Mouse (Mus musculus) heart, embryonic 14.5 days (tissue): Measurements from ENCODE around the gene Tinagl1. TPM values are rescaled to one million over a fixed set of nuclear protein-coding genes. Genes with fewer than 3 reads are reported as not detected.

Experiments
- ATAC-seq: fragments of 200-750 bp; cut with Nextera tagmentation; 2 replicates; pipeline ENCODE4 v1.8.0; 2017; ENCODE audit warnings: low read depth, moderate TSS enrichment; ENCODE audit not compliant: insufficient number of reproducible peaks, insufficient read depth, low FRiP score
- H3K27ac ChIP-seq, 2 experiments: fragments of 200-500 bp in 1 of 2; fragments of 300-500 bp in 1 of 2; sonication (generic) in 1 of 2; replicated peaks in 1 of 2; 2 replicates each; pipeline ENCODE4 v1.5.1; 2012 to 2014; ENCODE audit warnings: low read depth in 2 of 2, low read length in 2 of 2, control low read depth in 1 of 2, mild to moderate bottlenecking in 1 of 2, mixed read lengths in 1 of 2; ENCODE audit not compliant: control insufficient read depth in 1 of 2, insufficient read depth in 1 of 2
- H3K27me3 ChIP-seq: fragments of 300-500 bp; sonication (generic); 2 replicates; pipeline ENCODE4 v1.6.1; 2014; ENCODE audit warnings: mild to moderate bottlenecking, low read length, control low read depth; ENCODE audit not compliant: control insufficient read depth, insufficient read depth
- H3K36me3 ChIP-seq: fragments of 300-500 bp; sonication (generic); 2 replicates; pipeline ENCODE4 v1.6.1; 2014; ENCODE audit warnings: mild to moderate bottlenecking, control low read depth, low read length, mixed read lengths; ENCODE audit not compliant: control insufficient read depth, insufficient read depth
- H3K4me1 ChIP-seq, 2 experiments: fragments of 200-500 bp in 1 of 2; fragments of 300-500 bp in 1 of 2; sonication (generic) in 1 of 2; 2 replicates each; pipeline ENCODE4 v1.6.1; 2012 to 2014; ENCODE audit warnings: low read length in 2 of 2, control low read depth in 1 of 2, mixed read lengths in 1 of 2; ENCODE audit not compliant: control insufficient read depth in 2 of 2, insufficient read depth in 2 of 2
- H3K4me2 ChIP-seq: fragments of 300-500 bp; sonication (generic); 2 replicates; pipeline ENCODE4 v1.6.1; 2014; ENCODE audit warnings: mild to moderate bottlenecking, low read length
- H3K4me3 ChIP-seq, 2 experiments: fragments of 200-500 bp in 1 of 2; fragments of 300-500 bp in 1 of 2; sonication (generic) in 1 of 2; 2 replicates each; pipeline ENCODE4 v1.5.1; 2012 to 2014; ENCODE audit warnings: low read length in 2 of 2, mild to moderate bottlenecking in 2 of 2, control low read depth in 1 of 2, low read depth in 1 of 2, moderate library complexity in 1 of 2; ENCODE audit not compliant: control insufficient read depth in 1 of 2, insufficient read depth in 1 of 2
- H3K9ac ChIP-seq: fragments of 300-500 bp; sonication (generic); 2 replicates; pipeline ENCODE4 v1.6.1; 2014; ENCODE audit warnings: mild to moderate bottlenecking, low read length
- H3K9me3 ChIP-seq: fragments of 300-500 bp; sonication (generic); 2 replicates; pipeline ENCODE4 v1.6.1; 2016; ENCODE audit warnings: low read length, control low read depth; ENCODE audit not compliant: control insufficient read depth
- WGBS: fragments of 180-500 bp; shearing (Covaris S2); extraction: QIAGEN DNeasy Blood & Tissue Kit; methylation state at CpG from one replicate; pipeline ENCODE4 v1.1.7; 2014; 5-methylcytosine and 5-hydroxymethylcytosine counted together
- polyA plus RNA-seq: library from polyadenylated mRNA; unstranded; fragments of >200 nt; fragmentation: Nextera tagmentation; extraction: Ambion mirVana; gene quantifications from 2 replicates; pipeline ENCODE4 v1.2.1, GENCODE M21; 2014

Tinagl1 gene
- polyA plus RNA-seq, 1 experiment from 2014 or later, result 34.4 TPM

DNA sequence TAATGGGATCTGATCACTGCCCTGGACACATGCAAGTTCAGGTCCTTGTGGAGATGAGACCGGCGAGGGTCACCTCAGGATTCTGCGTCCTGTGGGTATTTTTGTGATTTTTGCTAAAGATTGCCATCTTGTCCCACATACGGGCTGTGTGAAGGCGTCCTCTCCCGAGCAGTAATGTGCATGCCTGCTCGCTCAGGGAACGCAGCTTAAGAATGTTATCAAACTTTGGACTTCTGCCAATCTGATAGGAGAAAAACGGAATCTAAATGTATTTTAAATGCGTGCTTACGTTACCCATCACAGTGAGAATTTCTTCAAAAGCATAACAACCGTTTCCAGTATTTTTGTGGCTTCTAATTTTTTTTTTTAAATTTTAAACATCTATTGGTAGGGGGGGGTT, 12.0 kb upstream of the Tinagl1 start:
- Histone ChIP-seq H3K9me3 (no peaks in the 10 kb centered on the region), H3K36me3 (no peaks in the 10 kb centered on the region), H3K27me3 (peaks cover 4% of the 10 kb centered on the region; the same call in 1 of the 2 replicates), H3K27ac (no peak overlapping the region), H3K4me2 (no peak overlapping the region), H3K4me1 (peaks cover 4 to 5% of the 10 kb centered on the region in 2 experiments; a peak in 2 of 4 replicates), H3K9ac (no peak overlapping the region), H3K4me3 (no peak overlapping the region)
- 57% methylated on average over 12 of the region's 12 CpGs for WGBS
- no peak for ATAC-seq

DNA sequence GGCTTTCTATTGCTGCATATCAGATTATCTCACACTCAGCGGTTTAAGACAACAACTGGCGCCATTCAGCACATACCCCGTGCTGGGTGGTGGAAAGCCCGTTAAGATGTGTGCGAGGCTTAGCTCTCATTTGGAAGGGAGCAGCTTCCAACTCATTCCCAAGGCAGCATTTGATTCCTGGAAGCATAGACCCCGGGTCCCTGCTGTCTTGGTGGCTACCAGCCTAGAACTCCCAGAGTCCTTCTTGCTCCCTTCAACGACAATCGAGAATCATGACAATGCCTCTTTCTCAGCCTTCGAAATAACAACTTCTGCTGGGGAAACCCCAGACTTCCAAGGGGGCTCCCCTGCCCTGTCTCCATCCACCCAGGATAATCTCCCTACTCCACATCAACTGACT, 11.5 kb upstream of the Tinagl1 start:
- H3K9ac ChIP-seq, result no peak overlapping the region
- no peaks in the 10 kb centered on the region for H3K36me3 ChIP-seq
- no peak overlapping the region for H3K4me3 ChIP-seq
- peaks cover 5 to 8% of the 10 kb centered on the region in 2 experiments; a peak in 3 of 4 replicates for H3K4me1 ChIP-seq
- no peak overlapping the region for H3K27ac ChIP-seq
- H3K9me3 ChIP-seq, result no peaks in the 10 kb centered on the region
- 71% methylated on average over 9 of the region's 9 CpGs for WGBS
- peaks cover 4% of the 10 kb centered on the region; the same call in 1 of the 2 replicates for H3K27me3 ChIP-seq
- H3K4me2 ChIP-seq, result no peak overlapping the region
- ATAC-seq, result no peak

DNA sequence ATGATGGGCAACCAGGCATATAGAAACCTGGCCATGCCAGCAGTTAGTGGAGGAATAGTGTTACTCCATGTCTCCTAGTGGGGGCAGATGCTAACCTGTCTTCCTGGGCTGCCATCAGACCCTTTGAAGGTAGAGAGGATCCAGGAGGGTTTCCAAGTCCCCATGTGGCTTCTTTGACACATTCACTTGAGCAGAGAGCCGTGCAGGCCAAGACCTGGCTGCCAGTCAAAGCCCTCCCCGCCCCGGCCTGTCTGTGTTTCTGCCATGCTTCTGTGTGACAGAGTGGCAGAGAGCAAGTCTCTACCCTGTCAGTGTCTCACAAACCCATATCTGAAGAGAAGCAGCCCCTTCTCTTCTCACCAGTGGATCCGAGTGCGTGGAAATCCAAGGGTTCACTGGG, 9.0 kb upstream of the Tinagl1 start:
- H3K4me1 ChIP-seq, result peaks cover 7 to 12% of the 10 kb centered on the region in 2 experiments; a peak in 3 of 4 replicates
- no peak overlapping the region for H3K4me3 ChIP-seq
- H3K27me3 ChIP-seq, result peaks cover 4% of the 10 kb centered on the region; the same call in 1 of the 2 replicates
- H3K9me3 ChIP-seq, result no peaks in the 10 kb centered on the region
- no peak overlapping the region for H3K27ac ChIP-seq
- H3K9ac ChIP-seq, result no peak overlapping the region
- H3K4me2 ChIP-seq, result no peak overlapping the region
- no peak for ATAC-seq
- no peaks in the 10 kb centered on the region for H3K36me3 ChIP-seq
- WGBS, result 88% methylated on average over 5 of the region's 5 CpGs

GRCm38 (mm10) chr4:130183023-130183422, 8.1 kb upstream of the Tinagl1 start:
- no peak overlapping the region for H3K4me3 ChIP-seq
- no peak overlapping the region; the same call in 1 of the 2 replicates for H3K9ac ChIP-seq
- ATAC-seq, result no peak
- H3K36me3 ChIP-seq, result no peaks in the 10 kb centered on the region
- H3K27me3 ChIP-seq, result peaks cover 4% of the 10 kb centered on the region; the same call in 1 of the 2 replicates
- no peak overlapping the region for H3K27ac ChIP-seq
- no peak overlapping the region for H3K4me2 ChIP-seq
- H3K4me1 ChIP-seq, result peaks cover 7 to 12% of the 10 kb centered on the region in 2 experiments; a peak in 3 of 4 replicates
- H3K9me3 ChIP-seq, result no peaks in the 10 kb centered on the region
- 67% methylated on average over 13 of the region's 13 CpGs for WGBS

DNA sequence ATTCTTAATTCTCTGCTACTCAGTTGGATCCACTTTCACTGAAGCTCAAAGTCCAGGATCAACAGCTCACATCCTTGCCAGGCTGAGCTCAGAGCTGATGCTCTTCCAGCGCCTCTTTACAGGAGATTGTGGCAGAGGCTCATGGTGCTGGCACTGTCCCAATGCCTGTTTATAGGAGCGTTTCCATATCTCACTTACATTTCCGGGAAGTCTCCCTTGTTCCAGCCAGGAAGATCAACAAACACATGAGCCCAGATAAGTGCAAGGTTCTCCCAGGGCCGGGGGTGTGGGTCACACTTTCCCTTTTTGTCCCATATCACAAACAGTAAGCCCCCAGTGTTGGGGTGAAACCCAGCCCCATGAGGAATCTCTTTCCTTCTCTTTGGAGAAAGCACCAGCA, 7.0 kb upstream of the Tinagl1 start:
- Histone ChIP-seq H3K4me3 (no peak overlapping the region), H3K9ac (no peak overlapping the region), H3K4me1 (peaks cover 15 to 22% of the 10 kb centered on the region in 2 experiments), H3K27ac (no peak overlapping the region; a peak in 1 of 4 replicates), H3K27me3 (peaks cover 4% of the 10 kb centered on the region; the same call in 1 of the 2 replicates), H3K4me2 (no peak overlapping the region), H3K36me3 (no peaks in the 10 kb centered on the region), H3K9me3 (no peaks in the 10 kb centered on the region)
- 20% methylated on average over 4 of the region's 4 CpGs for WGBS
- ATAC-seq, result no peak

DNA sequence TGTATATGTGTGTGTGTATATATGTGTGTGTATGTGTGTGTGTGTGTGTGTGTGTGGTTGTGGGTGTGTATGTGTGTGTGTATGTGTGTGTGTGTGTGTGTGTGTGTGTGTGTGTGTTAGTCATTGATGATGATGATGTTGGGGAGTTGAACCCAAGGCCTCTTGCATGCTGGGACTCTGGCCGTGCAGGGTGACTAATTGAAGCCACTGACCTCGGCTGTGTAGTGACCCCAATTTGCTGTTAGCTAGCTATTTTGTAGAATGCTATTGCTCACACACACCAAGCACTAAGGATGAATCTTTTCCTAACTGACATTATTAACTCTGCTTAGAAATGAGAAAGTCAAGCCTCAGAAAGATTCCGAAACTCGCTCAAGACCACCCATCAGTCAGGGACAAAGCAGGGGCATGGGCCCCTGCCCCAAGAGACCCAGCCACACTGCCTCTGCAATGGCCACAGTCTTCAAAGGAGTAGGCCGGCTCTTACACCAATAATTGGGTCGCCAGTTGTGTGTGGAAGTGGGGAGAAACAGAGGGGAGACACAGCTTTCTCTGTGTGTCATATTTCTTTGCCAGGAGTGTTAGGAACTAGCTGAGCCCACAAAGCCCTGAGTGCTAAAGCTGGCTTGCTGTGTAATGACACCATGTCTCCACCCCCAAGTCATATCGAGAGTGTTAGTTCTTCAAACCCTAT, 6.1 kb upstream of the Tinagl1 start:
- Histone ChIP-seq H3K9ac (no peak overlapping the region), H3K27ac (no peak overlapping the region; a peak in 1 of 4 replicates), H3K36me3 (no peaks in the 10 kb centered on the region), H3K27me3 (no peaks in the 10 kb centered on the region), H3K4me3 (no peak overlapping the region), H3K4me1 (peaks cover 20 to 30% of the 10 kb centered on the region in 2 experiments), H3K9me3 (no peaks in the 10 kb centered on the region), H3K4me2 (no peak overlapping the region)
- WGBS, result 75% methylated on average over 7 of the region's 7 CpGs
- no peak for ATAC-seq

DNA sequence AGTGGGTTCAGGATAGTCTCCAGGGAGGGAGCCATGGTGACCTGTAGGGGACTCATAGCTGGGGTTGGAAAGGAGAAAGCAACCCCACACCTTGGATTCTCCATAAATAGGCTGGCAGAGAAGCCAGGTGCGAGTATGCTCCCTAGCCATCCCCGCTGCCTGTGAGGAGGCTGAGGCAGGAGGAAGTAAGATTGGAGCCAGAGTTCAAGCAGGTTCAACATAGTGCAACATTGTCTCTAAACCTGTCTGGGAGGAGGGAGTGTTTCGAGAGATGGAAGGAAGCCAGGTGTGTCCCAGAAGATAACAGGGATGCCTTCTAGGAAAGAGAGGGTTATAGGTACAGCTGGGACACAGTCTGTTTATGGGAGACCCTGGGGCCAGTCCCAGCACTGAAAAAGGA, 5.0 kb upstream of the Tinagl1 start:
- Histone ChIP-seq H3K36me3 (no peaks in the 10 kb centered on the region), H3K4me3 (no peak overlapping the region), H3K4me2 (no peak overlapping the region), H3K27ac (no peak overlapping the region), H3K4me1 (peaks cover 29 to 41% of the 10 kb centered on the region in 2 experiments), H3K9me3 (no peaks in the 10 kb centered on the region), H3K27me3 (no peaks in the 10 kb centered on the region), H3K9ac (no peak overlapping the region)
- no peak for ATAC-seq
- WGBS, result 81% methylated on average over 3 of the region's 3 CpGs
